Mouse (Mus musculus): ENCODE results near the gene Pmm1.

GRCm38 (mm10) chr15:82004257-82004656 is 43.5 kb upstream of the Pmm1 start:
- no peak for TF ChIP-seq CTCF (IDR thresholded peaks at IDR 0.05; ENCODE audit: control insufficient read depth, insufficient read depth, insufficient replicate concordance, low read depth, low read length)
- TF ChIP-seq POLR2A (IDR thresholded peaks at IDR 0.05; ENCODE audit: control insufficient read depth, low read depth, low read length) = no peak

All from testis, adult 2 months (tissue).